ENCODE assay signal across 7 mouse cellular contexts in the genomic region with DNA sequence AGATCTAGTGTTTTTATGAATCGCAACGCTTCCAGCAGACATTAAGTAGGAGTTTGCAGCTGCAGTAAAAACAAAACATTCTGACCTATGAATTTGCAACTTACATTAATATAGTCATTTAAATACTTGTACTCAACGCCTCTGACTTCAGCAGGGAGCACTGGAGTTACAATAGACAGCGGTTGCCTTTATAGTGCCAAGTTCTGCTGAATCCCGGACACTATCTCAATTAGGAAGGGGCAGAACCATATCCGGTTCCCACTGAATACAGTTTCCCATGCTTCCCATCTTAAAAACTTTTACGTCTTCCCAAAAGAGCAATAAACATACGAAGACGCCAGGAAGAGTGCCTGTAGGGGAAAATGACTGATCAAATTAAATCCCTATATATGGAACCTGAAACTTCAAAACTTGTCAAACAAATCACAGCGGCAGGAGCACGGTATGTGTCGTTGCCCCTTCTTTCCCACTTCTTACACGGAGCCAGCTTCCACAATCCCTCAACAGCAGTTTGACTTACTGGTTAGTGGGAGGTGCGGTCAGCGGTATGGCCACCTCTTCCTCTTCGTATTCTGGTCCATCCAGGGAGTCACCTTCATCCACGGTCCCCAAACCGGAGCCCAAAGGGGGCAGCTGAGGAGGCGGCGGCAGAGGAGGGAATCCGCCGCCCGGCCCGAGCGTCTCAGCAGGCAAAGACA. TPM values are rescaled to one million over a fixed set of nuclear protein-coding genes. Genes with fewer than 3 reads are reported as not detected.
DNase-seq lines count a peak whose midpoint lies in the region; ATAC-seq and TF ChIP-seq lines count a peak whose summit lies in the region.

No protein-coding gene starts in this region.

- 0% methylated on average over 25 of the region's 25 CpGs for WGBS in intestine, postnatal 0 days
- WGBS in lung, embryonic 15.5 days = under 1% methylated on average over 25 of the region's 25 CpGs
- under 1% methylated on average over 24 of the region's 25 CpGs for WGBS in olfactory bulb, adult 2 months

- H3K4me2 ChIP-seq in intestine, postnatal 0 days (replicated peaks; ENCODE audit: low read depth) = peak overlapping the region; percentile 73
- peak overlapping the region; percentile 55 for H3K4me2 ChIP-seq in lung, embryonic 15.5 days

- TF ChIP-seq CTCF in intestine, postnatal 0 days (IDR thresholded peaks at IDR 0.05; ENCODE audit: low read depth) = no peak
- TF ChIP-seq CTCF in olfactory bulb, adult 2 months (IDR thresholded peaks at IDR 0.05; ENCODE audit: insufficient read depth, low read depth, low read length) = no peak

- H3K36me3 ChIP-seq in intestine, postnatal 0 days (ENCODE audit: control insufficient read depth, insufficient read depth) = no peaks in the 10 kb centered on the region
- H3K36me3 ChIP-seq in lung, embryonic 15.5 days = no peaks in the 10 kb centered on the region

- ATAC-seq in intestine, postnatal 0 days = no peak
- no peak; the same call in 1 of the 2 replicates for ATAC-seq in lung, embryonic 15.5 days (ENCODE audit: borderline replicate concordance, extremely low read depth, low FRiP score, low TSS enrichment)

- no peaks in the 10 kb centered on the region for H3K4me1 ChIP-seq in intestine, postnatal 0 days (replicated peaks; ENCODE audit: control insufficient read depth, insufficient read depth, low read length)
- peaks cover 4% of the 10 kb centered on the region; the same call in 1 of the 2 replicates for H3K4me1 ChIP-seq in lung, embryonic 15.5 days
- H3K4me1 ChIP-seq in olfactory bulb, adult 2 months (ENCODE audit: control insufficient read depth, insufficient read depth, low read length) = no peaks in the 10 kb centered on the region

- peak overlapping the region; percentile 96 for H3K9ac ChIP-seq in intestine, postnatal 0 days (ENCODE audit: low read depth, low read length)
- peak overlapping the region; percentile 98 for H3K9ac ChIP-seq in lung, embryonic 15.5 days

- peak; percentile 49 for DNase-seq in thymus, postnatal 25 days
- no peak for DNase-seq in thymus, postnatal 36 days
- DNase-seq in brain, adult 2 months (ENCODE audit: low read depth, low spot score) = peak; percentile 41
- peak; percentile 23 for DNase-seq in forelimb bud, embryonic 11.5 days (ENCODE audit: low read depth, low spot score)

- H3K9me3 ChIP-seq in intestine, postnatal 0 days (ENCODE audit: control insufficient read depth) = no peaks in the 10 kb centered on the region
- H3K9me3 ChIP-seq in lung, embryonic 15.5 days = no peaks in the 10 kb centered on the region

- H3K4me3 ChIP-seq in intestine, postnatal 0 days (ENCODE audit: low read depth, low read length) = peak overlapping the region; percentile 98
- peak overlapping the region; percentile 97 for H3K4me3 ChIP-seq in lung, embryonic 15.5 days
- H3K4me3 ChIP-seq in olfactory bulb, adult 2 months (ENCODE audit: insufficient read depth, low read depth, low read length) = peak overlapping the region; percentile 62

- peak overlapping the region; percentile 99 for H3K27ac ChIP-seq in intestine, postnatal 0 days (ENCODE audit: low read depth, low read length)
- H3K27ac ChIP-seq in lung, embryonic 15.5 days = peak overlapping the region; percentile 100
- H3K27ac ChIP-seq in olfactory bulb, adult 2 months (ENCODE audit: insufficient read depth, low read depth, low read length) = peak overlapping the region; percentile 78

- no peak for TF ChIP-seq POLR2A in olfactory bulb, adult 2 months (IDR thresholded peaks at IDR 0.05; ENCODE audit: insufficient read depth, low read depth, low read length)

- H3K27me3 ChIP-seq in intestine, postnatal 0 days (replicated peaks; ENCODE audit: control insufficient read depth, insufficient read depth, low read length) = no peaks in the 10 kb centered on the region
- H3K27me3 ChIP-seq in lung, embryonic 15.5 days = no peaks in the 10 kb centered on the region

RNA-seq across cellular contexts. Expression of gene Rasa1, which starts 0.9 kb away (rescaled TPM):
- 29.6 TPM in 2 replicates for polyA plus RNA-seq in intestine, postnatal 0 days (2015; fragmentation: Nextera tagmentation; extraction: Ambion mirVana)
- 43.3 and 45.8 TPM in 2 replicates for polyA plus RNA-seq in lung, embryonic 15.5 days (2015; fragmentation: Nextera tagmentation; extraction: Ambion mirVana)
- polyA plus RNA-seq in olfactory bulb, adult 2 months (2012; ENCODE audit: insufficient read depth, insufficient read length, low replicate concordance, missing spikeins) = 280 TPM in 1 of 2 replicates, not detected in the other

Comparison
In these comparisons a context has a peak if more than half of its experiments do, and no peak if none do; other contexts are left out.
1. DNase-seq: peak in thymus, postnatal 25 days (single experiment), brain, adult 2 months (single experiment) and forelimb bud, embryonic 11.5 days (single experiment); none in thymus, postnatal 36 days (0 of 2).
2. Peak in every context shown above with its lines, with median percentiles within 50 percentile points of each other: H3K27ac ChIP-seq and H3K4me3 ChIP-seq.